Mouse (Mus musculus): Measurements from ENCODE around the gene Myh10.
"Not testable (repeated sequence)": the region's sequence is repeated elsewhere in the genome, so short reads cannot be mapped to it uniquely, and the experiment has no call there.

Myh10 gene

GRCm38 (mm10) chr11:68692693-68693446, 1.5 kb downstream of the Myh10 start:
- peak; percentile 47 for DNase-seq (ENCODE audit: low spot score)

- DNase-seq (ENCODE audit: low spot score) = peak; percentile 11
Measured at GRCm38 (mm10) chr11:68693447-68694040, 2.2 kb downstream of the Myh10 start.

GRCm38 (mm10) chr11:68702370-68702769, 11.0 kb downstream of the Myh10 start:
- no peak for DNase-seq (ENCODE audit: low spot score)

- no peak for DNase-seq (ENCODE audit: low spot score)
Measured at GRCm38 (mm10) chr11:68703360-68703759, 12.0 kb downstream of the Myh10 start.

- no peak for DNase-seq (ENCODE audit: low spot score)
Measured at GRCm38 (mm10) chr11:68704258-68704657, 12.9 kb downstream of the Myh10 start.

GRCm38 (mm10) chr11:68704847-68705246, 13.5 kb downstream of the Myh10 start:
- DNase-seq (ENCODE audit: low spot score) = no peak

- peak; percentile 26 for DNase-seq (ENCODE audit: low spot score)
Measured at GRCm38 (mm10) chr11:68706524-68707429, 15.4 kb downstream of the Myh10 start.

GRCm38 (mm10) chr11:68707881-68708582, 16.7 kb downstream of the Myh10 start:
- no peak for DNase-seq (ENCODE audit: low spot score)

- DNase-seq (ENCODE audit: low spot score) = no peak
Measured at GRCm38 (mm10) chr11:68716167-68716566, 24.8 kb downstream of the Myh10 start.

GRCm38 (mm10) chr11:68717171-68717840, 25.9 kb downstream of the Myh10 start:
- DNase-seq (ENCODE audit: low spot score) = no peak

GRCm38 (mm10) chr11:68719096-68719648, 27.8 kb downstream of the Myh10 start:
- DNase-seq (ENCODE audit: low spot score) = peak; percentile 88

- DNase-seq (ENCODE audit: low spot score) = no peak
Measured at GRCm38 (mm10) chr11:68719774-68720173, 28.4 kb downstream of the Myh10 start.

GRCm38 (mm10) chr11:68724117-68724516, 32.8 kb downstream of the Myh10 start:
- DNase-seq (ENCODE audit: low spot score) = no peak

- no peak for DNase-seq (ENCODE audit: low spot score)
Measured at GRCm38 (mm10) chr11:68728693-68729092, 37.3 kb downstream of the Myh10 start.

- DNase-seq (ENCODE audit: low spot score) = no peak
Measured at GRCm38 (mm10) chr11:68730792-68731191, 39.4 kb downstream of the Myh10 start.

GRCm38 (mm10) chr11:68732066-68732465, 40.7 kb downstream of the Myh10 start:
- no peak for DNase-seq (ENCODE audit: low spot score)

- DNase-seq (ENCODE audit: low spot score) = not testable (repeated sequence)
Measured at GRCm38 (mm10) chr11:68733401-68733800, 42.0 kb downstream of the Myh10 start.

- DNase-seq (ENCODE audit: low spot score) = no peak
Measured at GRCm38 (mm10) chr11:68739509-68739908, 48.1 kb downstream of the Myh10 start.

- DNase-seq (ENCODE audit: low spot score) = no peak
Measured at GRCm38 (mm10) chr11:68742658-68743057, 51.3 kb downstream of the Myh10 start.

- DNase-seq (ENCODE audit: low spot score) = no peak
Measured at GRCm38 (mm10) chr11:68744150-68744549, 52.8 kb downstream of the Myh10 start.

Measured in MN1 (cell line).